25 mouse cellular contexts compared by ENCODE assay signal in the genomic region with DNA sequence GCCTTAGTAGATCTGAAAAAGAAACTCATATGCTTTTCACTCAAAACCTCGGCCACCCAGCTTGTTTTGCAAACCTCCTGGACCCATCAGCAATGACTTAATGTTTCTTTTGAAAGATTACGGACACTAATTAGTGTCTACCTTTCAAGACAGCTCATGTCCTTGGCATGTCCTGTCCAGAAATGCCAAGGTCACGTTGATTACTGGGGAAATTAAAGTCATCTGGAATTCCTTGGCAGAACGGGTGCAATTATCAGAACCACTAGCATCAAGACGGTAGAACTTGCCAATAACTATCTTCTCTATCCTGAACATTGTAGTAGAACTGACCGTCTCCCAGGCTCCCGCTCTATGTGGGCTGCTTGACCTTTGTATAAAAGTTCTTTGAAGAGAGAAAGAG.
A peak's percentile ranks its signal among the peaks of the same experiment; 100 is the strongest.
DNase-seq lines count a peak whose midpoint lies in the region; ATAC-seq lines count a peak whose summit lies in the region.
"Had no signal": no experiment of that assay in that cellular context is flagged by ENCODE, and none has a peak within 500 bp of the region (broad histone marks: within the 10 kb centered on the region; RNA-seq: fewer than 3 reads in every experiment).

No protein-coding gene starts in this region.

- H3K4me1 ChIP-seq in heart, embryonic 11.5 days (ENCODE audit: control insufficient read depth, insufficient read depth, low read length): no peaks in the 10 kb centered on the region
- H3K4me1 ChIP-seq: embryonic facial prominence, embryonic 12.5 days; embryonic facial prominence, embryonic 15.5 days; heart, embryonic 12.5 days; hindbrain, embryonic 12.5 days; hindbrain, embryonic 15.5 days had no signal

- H3K4me2 ChIP-seq in heart, embryonic 11.5 days: no peak overlapping the region
- H3K4me2 ChIP-seq: embryonic facial prominence, embryonic 12.5 days; embryonic facial prominence, embryonic 15.5 days; heart, embryonic 12.5 days; heart, embryonic 15.5 days; hindbrain, embryonic 12.5 days; hindbrain, embryonic 15.5 days had no signal

- H3K9ac ChIP-seq in heart, embryonic 11.5 days (ENCODE audit: low read depth, low read length): no peak overlapping the region
- H3K9ac ChIP-seq: embryonic facial prominence, embryonic 12.5 days; embryonic facial prominence, embryonic 15.5 days; forebrain, postnatal 0 days; heart, embryonic 12.5 days; heart, embryonic 15.5 days; hindbrain, embryonic 12.5 days; hindbrain, embryonic 15.5 days had no signal

- H3K27ac ChIP-seq in heart, embryonic 11.5 days (ENCODE audit: low read depth, low read length): no peak overlapping the region
- H3K27ac ChIP-seq: embryonic facial prominence, embryonic 12.5 days; embryonic facial prominence, embryonic 15.5 days; gastrocnemius, adult 2 months; heart, adult 2 months; heart, embryonic 15.5 days; hindbrain, embryonic 12.5 days; hindbrain, embryonic 15.5 days had no signal

- ATAC-seq in heart, embryonic 11.5 days (replicated peaks; ENCODE audit: insufficient number of reproducible peaks, low FRiP score, low TSS enrichment): no peak
- ATAC-seq: activated CD4-positive, CD25-positive, alpha-beta regulatory T cell, adult 4 months; forebrain, embryonic 14.5 days; forebrain, postnatal 0 days; intestine, postnatal 0 days had no signal

- no peaks in the 10 kb centered on the region for H3K36me3 ChIP-seq in heart, embryonic 11.5 days (ENCODE audit: control insufficient read depth, insufficient read depth, low read length)
- H3K36me3 ChIP-seq: embryonic facial prominence, embryonic 12.5 days; embryonic facial prominence, embryonic 15.5 days; heart, embryonic 12.5 days; heart, embryonic 15.5 days; hindbrain, embryonic 12.5 days; hindbrain, embryonic 15.5 days had no signal

- peak; percentile 28 to 70 for DNase-seq in adrenal gland, adult (ENCODE audit: inconsistent age in 2 of 2, low spot score in 1 of 2)
- DNase-seq in adrenal gland, postnatal 25 days: no peak
- peak; percentile 5 for DNase-seq in adrenal gland, postnatal 10 days
- no peak for DNase-seq in adrenal gland, postnatal 14 days
- peak; percentile 4 to 5 for DNase-seq in heart, postnatal 10 days
- DNase-seq: cerebellum, adult 11 months; cerebellum, adult 2 months; cerebellum, adult 9-11 months; cerebellum, postnatal 25 days; forebrain, postnatal 0 days; gastrocnemius, adult 2 months; gastrocnemius, postnatal 14 days; heart, adult 2 months; heart, postnatal 14 days; kidney, adult 2 months had no signal

- intact Hi-C loops in heart, postnatal 10 days (cut with DNase I): no loop called here

- no peak overlapping the region for H3K4me3 ChIP-seq in heart, embryonic 11.5 days (ENCODE audit: low read depth, low read length)
- H3K4me3 ChIP-seq: embryonic facial prominence, embryonic 12.5 days; embryonic facial prominence, embryonic 15.5 days; gastrocnemius, adult 2 months; heart, adult 2 months; heart, embryonic 12.5 days; heart, embryonic 15.5 days; hindbrain, embryonic 12.5 days; hindbrain, embryonic 15.5 days had no signal

- H3K27me3 ChIP-seq in heart, embryonic 11.5 days (ENCODE audit: control insufficient read depth, insufficient read depth, low read length): no peaks in the 10 kb centered on the region
- H3K27me3 ChIP-seq: embryonic facial prominence, embryonic 12.5 days; embryonic facial prominence, embryonic 15.5 days; heart, embryonic 12.5 days; heart, embryonic 15.5 days; hindbrain, embryonic 12.5 days; hindbrain, embryonic 15.5 days had no signal

- WGBS in heart, embryonic 11.5 days (ENCODE audit: insufficient replicate concordance): 70% methylated on average over 7 of the region's 7 CpGs

- no peaks in the 10 kb centered on the region for H3K9me3 ChIP-seq in heart, embryonic 11.5 days (replicated peaks; ENCODE audit: control insufficient read depth, low read length)
- H3K9me3 ChIP-seq: embryonic facial prominence, embryonic 12.5 days; embryonic facial prominence, embryonic 15.5 days; heart, embryonic 15.5 days; hindbrain, embryonic 12.5 days; hindbrain, embryonic 15.5 days had no signal

Comparison
In these comparisons a context has a peak if more than half of its experiments do, and no peak if none do; other contexts are left out.
1. DNase-seq: peak in adrenal gland, adult (2 of 2), adrenal gland, postnatal 10 days (single experiment) and heart, postnatal 10 days (2 of 2); none in adrenal gland, postnatal 25 days (single experiment) and adrenal gland, postnatal 14 days (single experiment).